Mouse (Mus musculus) liver, adult 2 months (tissue): ENCODE data around the gene Pde1b. TPM values are rescaled to one million over a fixed set of nuclear protein-coding genes. Genes with fewer than 3 reads are reported as not detected.
A peak's percentile ranks its signal among the peaks of the same experiment; 100 is the strongest.

Experiments used
- DNase-seq: peaks from one replicate; pipeline ENCODE4 v3.0.0-alpha.2; 2011; ENCODE audit warnings: low read depth, low spot score; ENCODE audit errors: extremely low read depth
- H3K27ac ChIP-seq: fragments of 200-500 bp; replicated peaks from 2 replicates; pipeline ENCODE4 v1.5.1; 2012; ENCODE audit warnings: low read depth, mild to moderate bottlenecking, control low read depth, inconsistent platforms, low read length; ENCODE audit not compliant: insufficient read depth
- H3K27me3 ChIP-seq: fragments of 200-500 bp; 2 replicates; pipeline ENCODE4 v1.6.1; 2012; ENCODE audit warnings: mild to moderate bottlenecking, moderate library complexity, low read length, inconsistent platforms; ENCODE audit not compliant: control insufficient read depth, insufficient read depth
- H3K36me3 ChIP-seq: fragments of 200-500 bp; 2 replicates; pipeline ENCODE4 v1.6.1; 2012; ENCODE audit warnings: low read length, inconsistent platforms; ENCODE audit not compliant: control insufficient read depth, insufficient read depth
- H3K4me1 ChIP-seq: fragments of 200-500 bp; 2 replicates; pipeline ENCODE4 v1.6.1; 2011; ENCODE audit warnings: low read length; ENCODE audit not compliant: control insufficient read depth, insufficient read depth
- H3K4me3 ChIP-seq: fragments of 200-500 bp; 2 replicates; pipeline ENCODE4 v1.5.1; 2011; ENCODE audit warnings: low read depth, mild to moderate bottlenecking, control low read depth, low read length, moderate library complexity; ENCODE audit not compliant: insufficient read depth
- H3K79me2 ChIP-seq: fragments of 200-500 bp; 2 replicates; pipeline ENCODE4 v1.6.1; 2012; ENCODE audit warnings: inconsistent platforms, mild to moderate bottlenecking, low read length, moderate library complexity; ENCODE audit not compliant: control insufficient read depth, insufficient read depth
- H3K9ac ChIP-seq: fragments of 200-500 bp; 2 replicates; pipeline ENCODE4 v1.6.1; 2012; ENCODE audit warnings: low read depth, mild to moderate bottlenecking, control low read depth, inconsistent platforms, low read length
- CTCF ChIP-seq: fragments of 200-500 bp; IDR thresholded peaks from 2 replicates; pipeline ENCODE4 v1.5.1; 2011; ENCODE audit warnings: low read depth, low read length, control low read depth
- POLR2A ChIP-seq: fragments of 200-500 bp; IDR thresholded peaks from 2 replicates; pipeline ENCODE4 v1.6.1; 2011; ENCODE audit warnings: low read length, control low read depth; ENCODE audit not compliant: insufficient read depth; ENCODE audit errors: extremely low read depth
- WGBS: fragments of 180-500 bp; shearing (Covaris S2); methylation state at CpG from one replicate; pipeline ENCODE4 v1.1.7; 2018; 5-methylcytosine and 5-hydroxymethylcytosine counted together
- polyA plus RNA-seq: library from polyadenylated mRNA; depleted of rRNA; stranded (reverse); fragments of >200 nt; gene quantifications from 2 replicates; pipeline ENCODE4 v1.2.3, GENCODE M21; 2012; rRNA removed
- total RNA-seq: library from RNA; depleted of rRNA; stranded (reverse); fragments of >200 nt; gene quantifications from 2 replicates; pipeline ENCODE4 v1.2.3, GENCODE M21; 2014; rRNA removed

Gene Pde1b
- 0.46 and 0.81 TPM in 2 replicates for total RNA-seq
- polyA plus RNA-seq: 0.55 and 1.0 TPM in 2 replicates

- H3K27me3 ChIP-seq: peaks cover 4% of the 10 kb centered on the region; the same call in 1 of the 2 replicates
- DNase-seq: no peak
- no peaks in the 10 kb centered on the region for H3K4me1 ChIP-seq
- no peak within 1 kb of the TSS for H3K4me3 ChIP-seq
- no peak within 1 kb of the TSS for H3K27ac ChIP-seq
- no peaks in the 10 kb centered on the region for H3K36me3 ChIP-seq
- WGBS: 6% methylated on average over 49 of the region's 63 CpGs
- no peaks in the 10 kb centered on the region for H3K79me2 ChIP-seq
- H3K9ac ChIP-seq: no peak within 1 kb of the TSS
- TF ChIP-seq CTCF (no peak), POLR2A (no peak)
These were observed at the start of gene Pde1b for GRCm38 (mm10) chr15:103502435-103503250. Gene Pde1b, plus strand, starts transcription at chr15:103503034.

DNA sequence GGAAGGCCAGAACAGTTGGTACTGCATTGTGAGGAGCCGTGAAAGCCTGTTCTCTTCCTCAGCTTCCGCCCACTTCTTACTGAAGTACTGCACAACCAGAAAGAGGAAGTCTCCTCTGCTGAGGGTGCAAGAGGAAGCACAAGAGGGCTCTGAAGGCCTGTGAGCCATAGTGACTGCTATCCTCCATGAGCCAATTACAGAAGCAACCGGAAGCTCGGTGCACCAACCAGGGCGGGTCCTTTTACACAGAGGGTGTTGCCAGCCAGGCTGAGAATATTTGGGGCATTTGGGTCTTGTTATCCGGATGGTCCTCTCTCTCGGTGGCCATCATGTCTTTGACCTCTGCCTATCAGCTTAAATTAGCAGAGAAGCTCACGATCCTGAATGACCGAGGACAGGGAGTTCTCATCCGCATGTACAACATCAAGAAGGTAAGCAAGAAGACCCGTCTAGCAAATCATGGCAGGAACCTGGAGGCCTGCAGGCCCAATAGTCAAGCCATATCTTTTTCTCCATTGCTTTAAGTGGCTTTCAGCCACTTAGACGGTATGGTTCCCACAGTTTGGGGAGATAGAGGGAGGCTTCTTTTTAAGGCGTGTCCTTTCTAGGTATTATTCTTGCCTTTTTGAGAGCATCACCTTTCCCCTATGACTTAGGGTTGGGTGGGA, 49.1 kb upstream of the Pde1b start, which contains the start of gene Nckap1l:
Gene Nckap1l, plus strand, starts transcription at position 244 of the 668 bp plus-strand sequence.
- H3K4me1 ChIP-seq: no peaks in the 10 kb centered on the region
- no peak within 1 kb of the TSS; the same call in 1 of the 2 replicates for H3K27ac ChIP-seq
- no peak within 1 kb of the TSS for H3K9ac ChIP-seq
- H3K79me2 ChIP-seq: no peaks in the 10 kb centered on the region
- no peaks in the 10 kb centered on the region for H3K36me3 ChIP-seq
- DNase-seq: peak; percentile 56
- 81% methylated on average over 13 of the region's 13 CpGs for WGBS
- H3K4me3 ChIP-seq: peak within 1 kb of the TSS; percentile 62
- no peak for TF ChIP-seq POLR2A
- no peak for TF ChIP-seq CTCF
- no peaks in the 10 kb centered on the region for H3K27me3 ChIP-seq

DNA sequence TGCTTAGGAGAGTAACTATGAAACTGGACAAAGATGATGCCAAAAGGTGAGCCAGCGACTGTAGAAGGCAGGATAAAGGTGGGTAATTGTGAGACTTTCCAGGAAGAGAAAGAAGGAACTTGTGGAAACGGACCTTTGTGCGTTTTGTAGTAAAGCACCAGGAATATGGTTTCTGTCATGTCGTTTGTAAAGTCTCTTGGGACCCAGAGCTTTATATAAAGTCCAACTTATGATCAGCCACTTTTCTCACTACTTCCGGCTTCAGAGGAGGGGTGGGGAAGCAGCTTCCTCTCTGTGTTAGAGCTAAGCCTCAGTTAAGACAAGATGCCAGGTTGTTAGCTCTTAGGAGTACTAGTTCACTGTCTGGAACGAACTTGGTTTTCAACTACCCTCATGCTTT, 48.4 kb upstream of the Pde1b start:
- H3K4me3 ChIP-seq: peak overlapping the region; percentile 27; the same call in 1 of the 2 replicates
- H3K27me3 ChIP-seq: no peaks in the 10 kb centered on the region
- H3K79me2 ChIP-seq: no peaks in the 10 kb centered on the region
- no peaks in the 10 kb centered on the region for H3K4me1 ChIP-seq
- no peaks in the 10 kb centered on the region for H3K36me3 ChIP-seq
- H3K27ac ChIP-seq: no peak overlapping the region; the same call in 1 of the 2 replicates
- no peak overlapping the region for H3K9ac ChIP-seq
- TF ChIP-seq CTCF (no peak), POLR2A (no peak)
- 75% methylated on average over 6 of the region's 6 CpGs for WGBS
- no peak for DNase-seq

GRCm38 (mm10) chr15:103462539-103463261, 40.1 kb upstream of the Pde1b start:
- no peaks in the 10 kb centered on the region for H3K36me3 ChIP-seq
- H3K27ac ChIP-seq: no peak overlapping the region
- no peaks in the 10 kb centered on the region for H3K79me2 ChIP-seq
- no peak overlapping the region for H3K9ac ChIP-seq
- no peak for TF ChIP-seq CTCF
- no peak for TF ChIP-seq POLR2A
- H3K4me3 ChIP-seq: no peak overlapping the region
- 76% methylated on average over 7 of the region's 7 CpGs for WGBS
- no peaks in the 10 kb centered on the region for H3K4me1 ChIP-seq
- no peaks in the 10 kb centered on the region for H3K27me3 ChIP-seq
- DNase-seq: peak; percentile 23

DNA sequence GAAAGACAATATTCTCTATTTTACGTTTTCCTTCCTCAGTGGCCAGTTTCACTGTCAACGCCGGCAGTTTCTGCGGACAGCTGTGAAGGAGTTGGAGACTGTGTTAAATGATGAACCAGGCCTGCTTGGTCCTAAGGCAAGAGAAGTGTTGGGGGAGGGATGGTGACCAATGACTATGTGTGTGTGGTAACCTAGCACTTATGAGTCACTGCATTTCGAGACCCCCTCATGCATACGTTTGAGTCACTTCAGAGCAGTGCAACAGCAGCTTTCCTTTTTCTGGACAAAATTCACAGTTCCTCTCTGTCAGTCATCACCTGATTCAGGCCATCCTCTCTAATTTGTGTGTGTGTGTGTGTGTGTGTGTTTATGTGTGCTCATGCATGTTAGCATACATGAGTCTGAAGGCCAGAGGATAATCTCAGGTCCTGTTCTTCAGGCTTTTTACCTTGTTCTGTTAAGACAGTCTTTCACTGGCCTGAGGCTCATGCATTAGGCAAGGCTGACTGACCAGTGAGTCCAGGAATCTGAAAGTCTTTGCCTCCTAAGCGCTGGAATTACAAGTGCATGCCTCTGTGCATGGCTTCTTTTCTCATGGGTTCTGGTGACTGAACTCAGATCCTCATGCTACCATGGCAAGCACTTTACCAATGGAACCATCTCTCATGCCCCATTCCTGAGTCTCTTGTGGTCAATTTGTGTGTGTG, 31.2 kb upstream of the Pde1b start:
- WGBS: 78% methylated on average over 7 of the region's 7 CpGs
- no peaks in the 10 kb centered on the region for H3K4me1 ChIP-seq
- H3K27ac ChIP-seq: no peak overlapping the region
- no peaks in the 10 kb centered on the region for H3K79me2 ChIP-seq
- DNase-seq: no peak
- H3K36me3 ChIP-seq: no peaks in the 10 kb centered on the region
- no peak overlapping the region for H3K4me3 ChIP-seq
- TF ChIP-seq CTCF (no peak), POLR2A (no peak)
- H3K9ac ChIP-seq: no peak overlapping the region
- no peaks in the 10 kb centered on the region for H3K27me3 ChIP-seq
